Mouse (Mus musculus) limb, embryonic 15.5 days (tissue): Measurements from ENCODE around the gene Lrrfip1. TPM values are rescaled to one million over a fixed set of nuclear protein-coding genes. Genes with fewer than 3 reads are reported as not detected.

Experiments
- ATAC-seq: fragments of 200-750 bp; cut with Nextera tagmentation; 2 replicates; pipeline ENCODE4 v1.8.0; 2017; ENCODE audit warnings: low read depth, moderate TSS enrichment; ENCODE audit not compliant: insufficient number of reproducible peaks, low FRiP score, low TSS enrichment
- H3K27ac ChIP-seq: fragments of 300-500 bp; sonication (generic); 2 replicates; pipeline ENCODE4 v1.5.1; 2015; ENCODE audit warnings: moderate library complexity, mild to moderate bottlenecking, inconsistent platforms
- H3K27me3 ChIP-seq: fragments of 300-500 bp; sonication (generic); 2 replicates; pipeline ENCODE4 v1.6.1; 2015; ENCODE audit warnings: inconsistent platforms
- H3K36me3 ChIP-seq: fragments of 300-500 bp; sonication (generic); 2 replicates; pipeline ENCODE4 v1.6.1; 2015; ENCODE audit warnings: inconsistent platforms
- H3K4me1 ChIP-seq: fragments of 300-500 bp; sonication (generic); 2 replicates; pipeline ENCODE4 v1.6.1; 2015; ENCODE audit warnings: inconsistent platforms
- H3K4me2 ChIP-seq: fragments of 300-500 bp; sonication (generic); 2 replicates; pipeline ENCODE4 v1.6.1; 2015; ENCODE audit warnings: mild to moderate bottlenecking, inconsistent platforms
- H3K4me3 ChIP-seq: fragments of 300-500 bp; sonication (generic); 2 replicates; pipeline ENCODE4 v1.5.1; 2015; ENCODE audit warnings: mild to moderate bottlenecking, inconsistent platforms
- H3K9ac ChIP-seq: fragments of 300-500 bp; sonication (generic); 2 replicates; pipeline ENCODE4 v1.6.1; 2015; ENCODE audit warnings: inconsistent platforms
- H3K9me3 ChIP-seq: fragments of 300-500 bp; sonication (generic); 2 replicates; pipeline ENCODE4 v1.6.1; 2016; ENCODE audit warnings: inconsistent platforms
- WGBS: fragments of 180-500 bp; shearing (Covaris S2); methylation state at CpG from one replicate; pipeline ENCODE4 v1.1.7; 2015; 5-methylcytosine and 5-hydroxymethylcytosine counted together
- polyA plus RNA-seq: library from polyadenylated mRNA; unstranded; fragments of >200 nt; fragmentation: Nextera tagmentation; extraction: Ambion mirVana; gene quantifications from 2 replicates; pipeline ENCODE4 v1.2.1, GENCODE M21; 2015

Gene Lrrfip1
- polyA plus RNA-seq, 1 experiment from 2014 or later, result 56.8 TPM

GRCm38 (mm10) chr1:90999911-91000601, 1.5 kb downstream of the Lrrfip1 start:
- H3K36me3 ChIP-seq, result no peaks in the 10 kb centered on the region
- no peak for ATAC-seq

DNA sequence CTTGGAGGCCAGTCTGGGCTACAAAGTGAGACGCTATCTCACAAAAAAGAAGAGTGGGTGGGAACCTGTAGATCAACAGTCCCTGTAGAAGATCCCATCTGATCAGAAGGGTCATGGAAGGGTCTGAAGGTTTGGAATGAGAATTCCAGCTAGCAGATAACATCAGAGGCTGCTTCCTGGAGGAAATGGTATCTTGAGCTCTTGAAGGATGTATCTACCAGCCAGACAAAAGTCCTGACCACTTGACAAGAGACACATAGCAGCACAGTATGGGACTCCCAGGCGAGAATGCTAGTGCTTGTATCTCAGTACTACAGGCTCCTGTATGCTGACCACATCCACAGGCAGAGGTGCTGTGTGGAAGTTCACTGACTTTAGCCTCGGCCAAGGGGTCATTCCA, 2.6 kb downstream of the Lrrfip1 start:
- no peak for ATAC-seq
- no peak overlapping the region for H3K4me2 ChIP-seq

More at GRCm38 (mm10) chr1:90999911-91000601, 1.5 kb downstream of the Lrrfip1 start:
- Histone ChIP-seq H3K9me3 (no peaks in the 10 kb centered on the region), H3K4me1 (peaks cover 23% of the 10 kb centered on the region), H3K27ac (no peak overlapping the region), H3K4me3 (peak overlapping the region; percentile 62; the same call in 1 of the 2 replicates), H3K4me2 (no peak overlapping the region), H3K27me3 (no peaks in the 10 kb centered on the region; the same call in 1 of the 2 replicates), H3K9ac (no peak overlapping the region)
- WGBS, result 50% methylated on average over 10 of the region's 10 CpGs

GRCm38 (mm10) chr1:91001871-91002539, 3.5 kb downstream of the Lrrfip1 start:
- H3K9ac ChIP-seq, result no peak overlapping the region
- H3K36me3 ChIP-seq, result no peaks in the 10 kb centered on the region
- no peak overlapping the region for H3K27ac ChIP-seq
- no peak overlapping the region for H3K4me3 ChIP-seq
- H3K9me3 ChIP-seq, result no peaks in the 10 kb centered on the region
- no peak overlapping the region for H3K4me2 ChIP-seq
- no peak for ATAC-seq
- peaks cover 23% of the 10 kb centered on the region for H3K4me1 ChIP-seq
- H3K27me3 ChIP-seq, result no peaks in the 10 kb centered on the region; the same call in 1 of the 2 replicates
- 81% methylated on average over 3 of the region's 3 CpGs for WGBS

More for the DNA sequence above, 2.6 kb downstream of the Lrrfip1 start:
- H3K9me3 ChIP-seq, result no peaks in the 10 kb centered on the region
- H3K27ac ChIP-seq, result no peak overlapping the region
- peaks cover 23% of the 10 kb centered on the region for H3K4me1 ChIP-seq
- WGBS, result 83% methylated on average over 3 of the region's 3 CpGs
- no peaks in the 10 kb centered on the region; the same call in 1 of the 2 replicates for H3K27me3 ChIP-seq
- no peak overlapping the region for H3K9ac ChIP-seq
- no peaks in the 10 kb centered on the region for H3K36me3 ChIP-seq
- no peak overlapping the region for H3K4me3 ChIP-seq

- Histone ChIP-seq H3K4me2 (no peak overlapping the region), H3K4me3 (no peak overlapping the region)
Observed at GRCm38 (mm10) chr1:91002641-91003040, 4.1 kb downstream of the Lrrfip1 start.

DNA sequence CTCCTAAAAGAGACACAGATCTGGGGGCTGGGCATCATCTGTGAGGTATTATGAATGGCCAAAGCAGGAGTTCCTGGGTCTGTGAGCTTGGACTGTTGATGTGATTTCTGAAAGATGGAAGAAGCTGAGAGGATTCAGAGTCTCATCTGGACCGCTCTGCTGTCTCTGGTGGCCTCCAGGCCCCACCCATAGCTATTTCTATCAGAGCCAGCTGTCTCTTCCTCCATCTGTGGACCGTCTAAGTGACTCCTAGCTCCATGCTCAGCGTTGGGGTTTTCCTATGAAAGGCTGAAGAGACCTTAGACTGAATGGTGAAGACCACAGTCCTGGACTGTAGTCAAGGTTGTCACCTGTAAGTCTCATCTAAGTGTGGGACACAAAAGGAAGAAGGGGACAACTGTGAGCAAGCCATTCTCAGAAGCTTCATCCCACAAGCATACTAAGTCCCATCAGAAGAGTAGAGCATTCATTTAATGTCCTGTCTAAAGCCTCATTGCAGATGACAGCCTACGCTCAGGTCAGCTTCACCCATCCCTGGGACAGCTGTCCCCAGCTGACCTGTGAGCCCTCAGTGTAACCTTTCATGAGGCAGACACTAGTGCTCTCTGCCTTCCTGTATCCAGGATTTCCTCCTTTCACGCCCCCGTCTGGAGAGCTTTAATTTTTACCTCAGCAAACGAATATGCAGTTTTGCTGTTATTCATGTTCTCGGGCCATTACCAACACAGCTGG, 5.2 kb downstream of the Lrrfip1 start:
- H3K27ac ChIP-seq, result no peak overlapping the region
- H3K9me3 ChIP-seq, result no peaks in the 10 kb centered on the region
- H3K27me3 ChIP-seq, result no peaks in the 10 kb centered on the region
- no peak for ATAC-seq
- 76% methylated on average over 8 of the region's 8 CpGs for WGBS
- H3K9ac ChIP-seq, result no peak overlapping the region
- H3K4me3 ChIP-seq, result no peak overlapping the region
- no peaks in the 10 kb centered on the region for H3K36me3 ChIP-seq
- peaks cover 21% of the 10 kb centered on the region for H3K4me1 ChIP-seq
- H3K4me2 ChIP-seq, result no peak overlapping the region

More at GRCm38 (mm10) chr1:91002641-91003040, 4.1 kb downstream of the Lrrfip1 start:
- Histone ChIP-seq H3K9ac (no peak overlapping the region), H3K4me1 (peaks cover 23% of the 10 kb centered on the region), H3K27ac (no peak overlapping the region), H3K27me3 (no peaks in the 10 kb centered on the region; the same call in 1 of the 2 replicates), H3K9me3 (no peaks in the 10 kb centered on the region), H3K36me3 (no peaks in the 10 kb centered on the region)
- 76% methylated on average over 3 of the region's 3 CpGs for WGBS
- ATAC-seq, result no peak

GRCm38 (mm10) chr1:91006037-91006436, 7.5 kb downstream of the Lrrfip1 start:
- Histone ChIP-seq H3K4me2 (no peak overlapping the region), H3K27me3 (no peaks in the 10 kb centered on the region), H3K27ac (no peak overlapping the region), H3K4me3 (no peak overlapping the region), H3K4me1 (peaks cover 12% of the 10 kb centered on the region; the same call in 1 of the 2 replicates), H3K9me3 (no peaks in the 10 kb centered on the region), H3K36me3 (no peaks in the 10 kb centered on the region), H3K9ac (no peak overlapping the region)
- 73% methylated on average over 5 of the region's 5 CpGs for WGBS
- ATAC-seq, result no peak

- Histone ChIP-seq H3K4me2 (no peak overlapping the region), H3K27me3 (no peaks in the 10 kb centered on the region), H3K4me3 (no peak overlapping the region), H3K9me3 (no peaks in the 10 kb centered on the region), H3K9ac (no peak overlapping the region), H3K27ac (no peak overlapping the region), H3K4me1 (peaks cover 12% of the 10 kb centered on the region; the same call in 1 of the 2 replicates), H3K36me3 (no peaks in the 10 kb centered on the region)
- ATAC-seq, result no peak
- 83% methylated on average over 9 of the region's 9 CpGs for WGBS
Observed at GRCm38 (mm10) chr1:91006708-91007107, 8.2 kb downstream of the Lrrfip1 start.

DNA sequence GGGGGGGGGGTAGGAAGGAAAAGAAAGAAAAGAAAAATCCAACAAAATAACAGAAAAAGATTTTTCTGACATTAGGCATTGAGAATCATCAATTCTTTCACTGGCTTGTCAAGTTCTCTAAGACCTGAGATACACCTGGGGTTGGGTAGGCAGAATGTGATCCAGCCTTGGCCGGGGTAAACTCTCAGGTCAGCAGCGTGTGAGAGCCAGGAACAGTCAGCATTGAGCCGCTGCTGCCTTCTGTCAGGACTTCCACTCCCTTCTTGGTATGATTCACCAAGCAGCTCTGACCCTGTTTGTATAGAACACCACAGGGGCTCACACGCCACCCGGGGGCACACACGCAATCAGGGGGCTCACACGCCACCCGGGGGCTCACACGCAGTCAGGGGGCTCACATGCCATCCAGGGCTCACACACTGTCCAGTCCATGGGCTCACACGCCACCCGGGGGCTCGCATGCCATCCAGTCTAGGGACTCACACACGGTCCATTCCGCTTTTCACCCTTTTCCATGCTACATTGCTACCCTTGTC, 9.7 kb downstream of the Lrrfip1 start:
- Histone ChIP-seq H3K27ac (no peak overlapping the region), H3K4me3 (no peak overlapping the region), H3K4me1 (peaks cover 20% of the 10 kb centered on the region; the same call in 1 of the 2 replicates), H3K27me3 (no peaks in the 10 kb centered on the region), H3K9me3 (no peaks in the 10 kb centered on the region), H3K4me2 (no peak overlapping the region), H3K36me3 (no peaks in the 10 kb centered on the region), H3K9ac (no peak overlapping the region)
- no peak for ATAC-seq
- WGBS, result 95% methylated on average over 14 of the region's 14 CpGs

DNA sequence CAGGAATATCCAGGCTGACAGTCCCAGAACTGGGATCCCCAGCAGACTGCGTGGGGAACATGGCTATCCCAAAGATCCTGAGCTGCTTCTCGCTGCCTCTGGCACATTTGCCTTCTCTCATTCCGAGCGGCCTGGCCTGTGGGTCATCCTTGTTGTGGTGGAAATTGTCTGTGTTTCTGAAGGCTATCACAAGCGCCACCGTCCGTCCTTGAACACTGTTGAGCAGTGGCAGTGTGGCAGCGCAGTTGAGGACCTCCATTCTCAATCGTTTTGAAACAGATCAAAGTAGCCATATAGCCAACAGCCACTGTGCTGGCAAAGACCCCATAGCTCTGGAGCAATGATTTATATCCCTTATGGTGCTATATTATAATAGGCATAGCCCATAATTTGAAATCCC, 10.2 kb downstream of the Lrrfip1 start:
- no peak overlapping the region for H3K9ac ChIP-seq

DNA sequence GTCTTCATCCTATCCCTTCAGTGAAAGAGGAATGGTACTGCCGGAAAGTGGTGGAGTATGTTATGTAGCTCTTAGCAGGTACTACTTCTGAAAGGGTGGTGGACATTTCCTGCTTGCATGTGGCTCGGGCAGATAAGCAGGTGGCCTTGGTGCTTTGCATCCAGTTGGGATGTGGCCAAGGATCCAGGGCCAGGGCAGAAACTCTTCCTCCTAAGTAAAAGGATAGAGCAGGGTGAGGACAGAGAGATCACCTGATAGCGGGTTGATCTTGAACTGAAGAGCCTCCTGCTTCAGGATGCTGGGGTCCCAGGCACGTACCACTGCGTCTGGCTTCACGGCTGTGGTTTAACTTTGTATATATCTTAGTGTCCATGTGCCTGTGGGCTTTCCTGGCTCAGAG, 10.7 kb downstream of the Lrrfip1 start:
- Histone ChIP-seq H3K9me3 (no peaks in the 10 kb centered on the region), H3K4me2 (no peak overlapping the region), H3K4me3 (no peak overlapping the region), H3K36me3 (no peaks in the 10 kb centered on the region), H3K27me3 (no peaks in the 10 kb centered on the region), H3K4me1 (peaks cover 26% of the 10 kb centered on the region), H3K9ac (no peak overlapping the region), H3K27ac (no peak overlapping the region)
- 78% methylated on average over 6 of the region's 6 CpGs for WGBS
- ATAC-seq, result no peak

More for the DNA sequence above, 10.2 kb downstream of the Lrrfip1 start:
- H3K27me3 ChIP-seq, result no peaks in the 10 kb centered on the region
- 82% methylated on average over 9 of the region's 9 CpGs for WGBS
- no peaks in the 10 kb centered on the region for H3K36me3 ChIP-seq
- H3K4me3 ChIP-seq, result no peak overlapping the region
- no peak for ATAC-seq
- H3K27ac ChIP-seq, result no peak overlapping the region
- peaks cover 21% of the 10 kb centered on the region for H3K4me1 ChIP-seq
- no peaks in the 10 kb centered on the region for H3K9me3 ChIP-seq
- no peak overlapping the region for H3K4me2 ChIP-seq

DNA sequence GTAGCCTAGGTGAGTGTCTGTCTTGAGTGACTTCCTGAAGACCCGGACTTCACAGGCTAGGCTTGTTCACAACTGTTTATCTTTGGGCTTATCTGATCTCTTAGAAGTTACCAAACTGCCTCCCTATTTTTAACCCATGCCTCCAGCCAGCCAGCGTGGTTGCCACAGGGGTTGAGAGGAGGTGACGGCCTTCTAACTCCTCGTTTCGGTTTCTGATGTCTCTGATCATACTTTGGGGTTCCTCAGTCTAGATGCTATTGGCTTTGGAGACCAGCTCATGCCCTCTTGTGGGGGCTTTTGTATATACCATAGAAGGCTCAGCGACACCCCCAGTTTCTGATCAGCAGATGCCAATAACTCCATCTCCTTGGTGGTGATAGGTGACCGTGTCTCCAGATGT, 11.7 kb downstream of the Lrrfip1 start:
- Histone ChIP-seq H3K9me3 (no peaks in the 10 kb centered on the region), H3K27ac (no peak overlapping the region), H3K4me3 (no peak overlapping the region), H3K9ac (no peak overlapping the region), H3K27me3 (no peaks in the 10 kb centered on the region), H3K4me2 (no peak overlapping the region), H3K4me1 (peaks cover 32% of the 10 kb centered on the region), H3K36me3 (no peaks in the 10 kb centered on the region)
- no peak for ATAC-seq
- 69% methylated on average over 7 of the region's 7 CpGs for WGBS
